8 mouse cellular contexts compared by ENCODE assay signal in genomic region chr5:73970024-73970628, GRCm38 (mm10).
DNase-seq lines count a peak whose midpoint lies in the region; TF ChIP-seq lines count a peak whose summit lies in the region.

No protein-coding gene starts in this region.

- peak; percentile 21 to 22 for DNase-seq in cerebellum, postnatal 10 days
- DNase-seq in cerebellum, adult 11 months, result no peak
- peak; percentile 63 to 65 for DNase-seq in right cerebral cortex, adult 2 months (ENCODE audit: low spot score in 2 of 2)
- no peak for DNase-seq in right cerebral cortex, postnatal 14 days
- DNase-seq in kidney, postnatal 25 days, result peak; percentile 56 to 79
- DNase-seq in right cerebral cortex, postnatal 36 days (ENCODE audit: low spot score in 2 of 2), result peak; percentile 29 to 38
- no peak for DNase-seq in thymus, adult 2 months
- DNase-seq in cerebellum, adult 9-10 months, result no peak

- H3K27ac ChIP-seq in thymus, adult 2 months (ENCODE audit: control insufficient read depth, insufficient read depth, low read length), result no peak overlapping the region

- H3K4me3 ChIP-seq in thymus, adult 2 months (ENCODE audit: control insufficient read depth, insufficient read depth, low read length), result no peak overlapping the region

- H3K27me3 ChIP-seq in thymus, adult 2 months (ENCODE audit: control insufficient read depth, insufficient read depth, low read length), result no peaks in the 10 kb centered on the region

- no peak for TF ChIP-seq POLR2A in thymus, adult 2 months (IDR thresholded peaks at IDR 0.05; ENCODE audit: control insufficient read depth, extremely low read depth, insufficient read depth, low read length, poor library complexity)

- TF ChIP-seq CTCF in thymus, adult 2 months (IDR thresholded peaks at IDR 0.05; ENCODE audit: borderline replicate concordance, control insufficient read depth, extremely low read depth, insufficient read depth, low read length, poor library complexity), result no peak

- no peaks in the 10 kb centered on the region for H3K36me3 ChIP-seq in thymus, adult 2 months (ENCODE audit: control insufficient read depth, insufficient read depth, low read length)

- 42% methylated on average over 7 of the region's 7 CpGs for WGBS in thymus, adult 2 months

- H3K4me1 ChIP-seq in thymus, adult 2 months (replicated peaks; ENCODE audit: control insufficient read depth, insufficient read depth, low read length), result no peaks in the 10 kb centered on the region

Comparison
In these comparisons a context has a peak if more than half of its experiments do, and no peak if none do; other contexts are left out.
1. DNase-seq: peak in cerebellum, postnatal 10 days (2 of 2), right cerebral cortex, adult 2 months (2 of 2), kidney, postnatal 25 days (2 of 2) and right cerebral cortex, postnatal 36 days (2 of 2); none in cerebellum, adult 11 months (single experiment), right cerebral cortex, postnatal 14 days (single experiment), thymus, adult 2 months (single experiment) and cerebellum, adult 9-10 months (single experiment).